Mouse (Mus musculus): ENCODE measurements around the gene Stk24. TPM values are rescaled to one million over a fixed set of nuclear protein-coding genes. Genes with fewer than 3 reads are reported as not detected.

Gene Stk24
- polyA plus RNA-seq, 1 experiment from 2014 or later = 34.0 TPM

GRCm38 (mm10) chr14:121246048-121246731 lies 133.6 kb downstream of the Stk24 start:
- DNase-seq (ENCODE audit: low spot score) = no peak
- 72% methylated on average over 14 of the region's 14 CpGs for WGBS
- Histone ChIP-seq H3K27me3 (ENCODE audit: control insufficient read depth, insufficient read depth, low read length) (no peaks in the 10 kb centered on the region), H3K4me2 (replicated peaks; ENCODE audit: low read depth) (no peak overlapping the region), H3K4me1 (replicated peaks; ENCODE audit: control insufficient read depth, insufficient read depth) (no peaks in the 10 kb centered on the region), H3K36me3 (ENCODE audit: control insufficient read depth, insufficient read depth, low read length) (peaks cover 2% of the 10 kb centered on the region; the same call in 1 of the 2 replicates), H3K9me3 (ENCODE audit: control insufficient read depth, low read length) (no peaks in the 10 kb centered on the region), H3K4me3 (ENCODE audit: low read depth, low read length) (no peak overlapping the region), H3K9ac (ENCODE audit: low read length) (no peak overlapping the region), H3K27ac (replicated peaks) (no peak overlapping the region)
- no peak for ATAC-seq (ENCODE audit: low FRiP score, low TSS enrichment)
- TF ChIP-seq CTCF (IDR thresholded peaks at IDR 0.05; ENCODE audit: low read depth) (no peak), EP300 (optimal IDR thresholded peaks at IDR 0.05) (no peak)

GRCm38 (mm10) chr14:121244104-121244503 lies 135.7 kb downstream of the Stk24 start:
- H3K4me3 ChIP-seq (ENCODE audit: low read depth, low read length) = no peak overlapping the region
- no peaks in the 10 kb centered on the region for H3K27me3 ChIP-seq (ENCODE audit: control insufficient read depth, insufficient read depth, low read length)
- no peak overlapping the region for H3K4me2 ChIP-seq (replicated peaks; ENCODE audit: low read depth)
- no peak overlapping the region for H3K27ac ChIP-seq (replicated peaks)
- DNase-seq (ENCODE audit: low spot score) (no peak), ATAC-seq (ENCODE audit: low FRiP score, low TSS enrichment) (no peak)
- H3K9ac ChIP-seq (ENCODE audit: low read length) = no peak overlapping the region
- H3K36me3 ChIP-seq (ENCODE audit: control insufficient read depth, insufficient read depth, low read length) = peaks cover 2% of the 10 kb centered on the region; the same call in 1 of the 2 replicates
- 96% methylated on average over 15 of the region's 15 CpGs for WGBS
- TF ChIP-seq CTCF (IDR thresholded peaks at IDR 0.05; ENCODE audit: low read depth) (no peak), EP300 (optimal IDR thresholded peaks at IDR 0.05) (no peak)
- no peaks in the 10 kb centered on the region for H3K4me1 ChIP-seq (replicated peaks; ENCODE audit: control insufficient read depth, insufficient read depth)
- no peaks in the 10 kb centered on the region for H3K9me3 ChIP-seq (ENCODE audit: control insufficient read depth, low read length)

- H3K9me3 ChIP-seq (ENCODE audit: control insufficient read depth, low read length) = no peaks in the 10 kb centered on the region
- no peaks in the 10 kb centered on the region for H3K27me3 ChIP-seq (ENCODE audit: control insufficient read depth, insufficient read depth, low read length)
- H3K4me3 ChIP-seq (ENCODE audit: low read depth, low read length) = no peak overlapping the region
- ATAC-seq (ENCODE audit: low FRiP score, low TSS enrichment) = peak; percentile 75
- TF ChIP-seq CTCF (IDR thresholded peaks at IDR 0.05; ENCODE audit: low read depth) (no peak), EP300 (optimal IDR thresholded peaks at IDR 0.05) (no peak)
- DNase-seq (ENCODE audit: low spot score) = peak; percentile 41
- WGBS = 20% methylated on average over 8 of the region's 8 CpGs
- H3K4me1 ChIP-seq (replicated peaks; ENCODE audit: control insufficient read depth, insufficient read depth) = no peaks in the 10 kb centered on the region
- no peak overlapping the region for H3K27ac ChIP-seq (replicated peaks)
- H3K9ac ChIP-seq (ENCODE audit: low read length) = no peak overlapping the region
- peaks cover 2% of the 10 kb centered on the region; the same call in 1 of the 2 replicates for H3K36me3 ChIP-seq (ENCODE audit: control insufficient read depth, insufficient read depth, low read length)
- H3K4me2 ChIP-seq (replicated peaks; ENCODE audit: low read depth) = no peak overlapping the region
These were observed 140.4 kb downstream of the Stk24 start for GRCm38 (mm10) chr14:121239386-121239785.

- Histone ChIP-seq H3K4me2 (replicated peaks; ENCODE audit: low read depth) (no peak overlapping the region), H3K4me1 (replicated peaks; ENCODE audit: control insufficient read depth, insufficient read depth) (no peaks in the 10 kb centered on the region), H3K27me3 (ENCODE audit: control insufficient read depth, insufficient read depth, low read length) (no peaks in the 10 kb centered on the region), H3K9ac (ENCODE audit: low read length) (no peak overlapping the region), H3K9me3 (ENCODE audit: control insufficient read depth, low read length) (no peaks in the 10 kb centered on the region), H3K36me3 (ENCODE audit: control insufficient read depth, insufficient read depth, low read length) (no peaks in the 10 kb centered on the region), H3K4me3 (ENCODE audit: low read depth, low read length) (no peak overlapping the region), H3K27ac (replicated peaks) (no peak overlapping the region)
- ATAC-seq (ENCODE audit: low FRiP score, low TSS enrichment) = peak; percentile 63; the same call in 1 of the 2 replicates
- no peak for TF ChIP-seq CTCF (IDR thresholded peaks at IDR 0.05; ENCODE audit: low read depth)
- no peak for TF ChIP-seq EP300 (optimal IDR thresholded peaks at IDR 0.05)
- peak; percentile 42 for DNase-seq (ENCODE audit: low spot score)
- 68% methylated on average over 10 of the region's 10 CpGs for WGBS
These were observed 141.1 kb downstream of the Stk24 start for GRCm38 (mm10) chr14:121238727-121239126.

GRCm38 (mm10) chr14:121236736-121237135 lies 143.1 kb downstream of the Stk24 start:
- no peaks in the 10 kb centered on the region for H3K9me3 ChIP-seq (ENCODE audit: control insufficient read depth, low read length)
- 86% methylated on average over 4 of the region's 4 CpGs for WGBS

More at GRCm38 (mm10) chr14:121236736-121237135, 143.1 kb downstream of the Stk24 start:
- DNase-seq (ENCODE audit: low spot score) = no peak
- Histone ChIP-seq H3K36me3 (ENCODE audit: control insufficient read depth, insufficient read depth, low read length) (peaks cover 4% of the 10 kb centered on the region; the same call in 1 of the 2 replicates), H3K27me3 (ENCODE audit: control insufficient read depth, insufficient read depth, low read length) (no peaks in the 10 kb centered on the region), H3K4me1 (replicated peaks; ENCODE audit: control insufficient read depth, insufficient read depth) (no peaks in the 10 kb centered on the region), H3K9ac (ENCODE audit: low read length) (no peak overlapping the region), H3K4me3 (ENCODE audit: low read depth, low read length) (no peak overlapping the region), H3K4me2 (replicated peaks; ENCODE audit: low read depth) (no peak overlapping the region), H3K27ac (replicated peaks) (no peak overlapping the region)
- no peak for ATAC-seq (ENCODE audit: low FRiP score, low TSS enrichment)
- TF ChIP-seq CTCF (IDR thresholded peaks at IDR 0.05; ENCODE audit: low read depth) (no peak), EP300 (optimal IDR thresholded peaks at IDR 0.05) (no peak)

Other genes with a start within 250 kb of the Stk24 start
- gene Slc15a1, start 125.2 kb upstream of the Stk24 start, polyA plus RNA-seq (2015; fragmentation: Nextera tagmentation; extraction: Ambion mirVana) = 12.0 and 12.5 TPM in 2 replicates

Measured in stomach, postnatal 0 days (tissue).